Mouse (Mus musculus) layer of hippocampus, adult 9-10 months (tissue): Measurements from ENCODE around the gene Ppt2.

ENCODE experiments used
- DNase-seq: peaks from one replicate; pipeline ENCODE4 v3.0.0; 2022; ENCODE audit warnings: low spot score

Gene Ppt2

GRCm38 (mm10) chr17:34586796-34587422 is 41.4 kb downstream of the Ppt2 start:
- DNase-seq = no peak

GRCm38 (mm10) chr17:34585877-34586771 is 42.2 kb downstream of the Ppt2 start:
- DNase-seq = no peak

GRCm38 (mm10) chr17:34585121-34585520 is 43.2 kb downstream of the Ppt2 start:
- no peak for DNase-seq

- DNase-seq = no peak
Measured at GRCm38 (mm10) chr17:34583819-34584218, 44.5 kb downstream of the Ppt2 start.

- no peak for DNase-seq
Measured at GRCm38 (mm10) chr17:34583397-34583796, 44.9 kb downstream of the Ppt2 start.

- DNase-seq = no peak
Measured at GRCm38 (mm10) chr17:34582528-34582927, 45.8 kb downstream of the Ppt2 start.

DNA sequence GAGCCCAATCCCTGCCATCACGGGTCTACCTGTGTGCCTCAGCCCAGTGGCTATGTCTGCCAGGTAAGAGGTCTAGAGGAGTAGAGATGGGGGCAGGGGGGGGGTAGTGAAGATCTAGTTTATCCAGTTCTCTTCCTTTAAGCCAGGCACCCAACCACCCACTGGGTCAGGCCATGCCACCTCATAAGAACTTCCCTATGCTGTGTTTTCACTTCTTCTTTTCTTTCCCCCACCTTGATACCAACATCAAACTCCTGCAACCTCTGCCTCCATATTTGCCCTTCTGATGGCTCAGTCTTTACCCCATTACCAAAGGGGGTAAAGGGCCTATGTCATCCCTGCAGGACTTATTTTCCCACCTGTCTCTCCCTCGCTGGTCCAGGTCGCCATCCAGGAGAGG is 50.2 kb downstream of the Ppt2 start:
- DNase-seq = no peak

DNA sequence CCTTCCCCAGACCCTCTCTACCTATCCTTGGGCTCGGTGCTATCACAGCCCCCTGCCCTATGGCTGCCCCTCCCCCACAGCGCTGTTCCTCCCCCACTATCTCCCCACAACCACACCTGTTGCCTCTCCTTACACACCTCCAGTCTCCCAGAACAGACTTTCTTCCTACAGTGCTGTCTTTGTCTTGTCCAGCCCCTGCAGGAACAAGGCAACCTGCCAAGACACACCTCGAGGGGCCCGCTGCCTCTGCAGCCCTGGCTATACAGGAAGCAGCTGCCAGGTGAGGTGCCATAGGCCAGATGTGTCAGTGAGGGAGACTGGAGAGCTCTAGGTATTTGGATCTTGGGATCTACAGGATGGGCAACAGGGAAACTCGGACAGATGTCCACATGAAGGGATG is 51.7 kb downstream of the Ppt2 start:
- DNase-seq = no peak

GRCm38 (mm10) chr17:34572361-34572760 is 55.9 kb downstream of the Ppt2 start:
- no peak for DNase-seq

- no peak for DNase-seq
Measured at GRCm38 (mm10) chr17:34571875-34572274, 56.4 kb downstream of the Ppt2 start.

- DNase-seq = no peak
Measured at GRCm38 (mm10) chr17:34569919-34570318, 58.4 kb downstream of the Ppt2 start.

DNA sequence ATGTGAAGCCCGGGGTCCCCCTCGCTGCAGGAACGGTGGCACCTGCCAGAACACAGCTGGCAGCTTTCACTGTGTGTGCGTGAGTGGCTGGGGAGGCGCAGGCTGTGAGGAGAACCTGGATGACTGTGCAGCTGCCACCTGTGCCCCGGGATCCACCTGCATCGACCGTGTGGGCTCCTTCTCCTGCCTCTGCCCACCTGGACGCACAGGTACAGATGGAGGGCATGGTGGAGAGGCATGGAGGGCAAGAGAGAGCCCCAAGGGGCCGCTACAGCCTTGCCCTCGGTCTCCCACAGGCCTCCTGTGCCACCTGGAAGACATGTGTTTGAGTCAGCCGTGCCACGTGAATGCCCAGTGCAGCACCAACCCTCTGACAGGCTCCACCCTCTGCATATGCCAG is 59.9 kb downstream of the Ppt2 start:
- DNase-seq = no peak

DNA sequence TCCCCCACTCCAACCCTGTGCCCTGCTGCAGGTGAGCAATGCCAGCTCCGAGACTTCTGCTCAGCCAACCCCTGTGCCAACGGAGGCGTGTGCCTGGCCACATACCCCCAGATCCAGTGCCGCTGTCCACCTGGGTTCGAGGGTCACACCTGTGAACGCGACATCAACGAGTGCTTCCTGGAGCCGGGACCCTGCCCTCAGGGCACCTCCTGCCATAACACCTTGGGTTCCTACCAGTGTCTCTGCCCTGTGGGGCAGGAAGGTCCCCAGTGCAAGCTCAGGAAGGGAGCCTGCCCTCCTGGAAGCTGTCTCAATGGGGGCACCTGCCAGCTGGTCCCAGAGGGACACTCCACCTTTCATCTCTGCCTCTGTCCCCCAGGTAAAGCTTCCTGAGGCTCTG is 61.0 kb downstream of the Ppt2 start:
- no peak for DNase-seq
